Mouse (Mus musculus): ENCODE results near the gene Rufy2.

Gene Rufy2

GRCm38 (mm10) chr10:63021702-63022101 is 41.7 kb downstream of the Rufy2 start:
- DNase-seq, result no peak

DNA sequence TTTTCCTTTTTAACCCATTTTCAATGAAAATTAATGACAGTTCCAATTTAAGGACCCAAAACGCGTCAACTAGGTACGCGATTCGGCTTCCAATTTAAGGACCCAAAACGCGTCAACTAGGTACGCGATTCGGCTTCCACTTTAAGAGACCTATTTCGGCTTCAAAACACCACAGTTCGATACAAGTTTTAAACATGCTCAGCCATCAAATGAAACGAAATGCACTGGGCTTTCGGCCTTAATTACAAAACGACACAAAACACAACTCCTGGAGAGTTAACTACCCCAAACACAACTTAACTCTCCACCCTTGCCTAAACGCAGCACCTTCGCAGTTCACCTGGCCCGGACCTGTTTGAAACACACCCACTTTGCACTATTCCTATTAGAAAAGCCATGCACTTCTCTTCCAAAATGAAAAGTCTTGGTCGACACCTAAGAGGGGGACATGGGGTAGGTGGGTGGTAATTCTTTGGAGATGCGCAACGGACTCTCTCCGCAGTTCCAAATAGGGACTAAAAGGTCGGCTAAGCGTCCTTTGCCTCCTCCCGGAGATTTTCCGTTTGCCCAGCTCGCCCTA is 42.6 kb downstream of the Rufy2 start:
- peak; percentile 36 for DNase-seq

- DNase-seq, result peak; percentile 82
Observed at GRCm38 (mm10) chr10:63023121-63023748, 43.2 kb downstream of the Rufy2 start.

DNA sequence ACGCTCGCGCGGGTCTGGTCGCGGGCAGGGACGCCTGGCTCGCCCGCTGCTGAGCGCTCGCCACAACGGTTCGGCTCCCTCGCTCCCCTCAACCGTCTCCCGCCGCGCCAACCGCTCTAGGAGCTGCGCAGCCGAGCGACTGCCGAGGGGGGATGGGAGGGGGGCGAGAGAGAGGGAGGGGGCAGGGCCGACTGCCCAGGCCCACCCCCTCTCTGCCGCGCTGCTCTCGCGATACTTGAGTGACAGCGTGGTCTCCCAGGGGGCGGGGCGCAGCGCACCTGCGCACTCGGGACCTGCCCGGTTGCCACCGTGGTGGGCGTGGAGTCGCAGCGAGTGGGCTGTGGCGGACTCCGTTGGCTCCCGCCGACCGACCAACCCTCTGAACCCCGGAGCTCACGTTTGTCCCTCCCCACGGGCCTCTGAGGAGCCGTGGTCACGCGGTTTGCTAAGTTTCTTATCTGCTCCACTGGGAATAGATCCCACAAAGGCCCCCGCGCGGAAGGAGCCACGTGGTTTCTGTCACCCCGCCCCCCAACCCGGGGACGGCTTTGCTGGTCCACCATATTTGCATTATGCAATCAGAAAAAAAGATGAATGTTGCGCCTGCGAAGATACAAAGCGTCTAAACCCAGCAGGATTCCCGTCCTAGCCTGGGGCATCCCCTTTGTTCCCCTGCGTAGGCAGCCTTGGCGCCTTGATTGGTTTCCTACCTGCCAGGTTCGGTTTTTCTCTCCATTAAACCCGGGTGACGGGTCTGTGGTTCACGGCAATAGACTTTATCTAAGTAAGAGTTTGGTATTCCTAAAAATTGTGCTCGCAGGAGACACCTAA is 43.9 kb downstream of the Rufy2 start, which contains the start of the genes Hnrnph3 and Pbld2:
Hnrnph3 (minus strand) TSS at position 469 of the 831 bp plus-strand sequence.
Pbld2 (plus strand) TSS at position 567 of the 831 bp plus-strand sequence.
- peak; percentile 99 for DNase-seq

DNA sequence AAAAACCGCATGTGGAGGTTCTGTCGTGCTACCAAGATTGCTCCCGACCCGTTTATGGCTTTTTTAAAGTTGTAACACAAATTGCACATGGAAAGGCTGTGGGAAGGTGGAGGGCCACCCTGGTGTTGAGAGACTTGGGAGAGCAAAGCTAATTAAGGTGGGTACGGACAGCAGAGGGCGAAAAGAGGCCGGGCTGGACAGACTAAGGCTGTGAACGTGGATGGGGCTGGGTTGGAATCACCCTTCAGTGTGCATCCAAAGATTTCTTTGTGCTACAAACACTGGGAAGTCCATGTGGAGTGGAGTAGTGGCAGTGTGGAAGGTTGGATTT is 44.5 kb downstream of the Rufy2 start:
- DNase-seq, result peak; percentile 39

- no peak for DNase-seq
Observed at GRCm38 (mm10) chr10:63025016-63025415, 45.0 kb downstream of the Rufy2 start.

- DNase-seq, result no peak
Observed at GRCm38 (mm10) chr10:63025491-63026011, 45.5 kb downstream of the Rufy2 start.

- DNase-seq, result no peak
Observed at GRCm38 (mm10) chr10:63026156-63026794, 46.3 kb downstream of the Rufy2 start.

DNA sequence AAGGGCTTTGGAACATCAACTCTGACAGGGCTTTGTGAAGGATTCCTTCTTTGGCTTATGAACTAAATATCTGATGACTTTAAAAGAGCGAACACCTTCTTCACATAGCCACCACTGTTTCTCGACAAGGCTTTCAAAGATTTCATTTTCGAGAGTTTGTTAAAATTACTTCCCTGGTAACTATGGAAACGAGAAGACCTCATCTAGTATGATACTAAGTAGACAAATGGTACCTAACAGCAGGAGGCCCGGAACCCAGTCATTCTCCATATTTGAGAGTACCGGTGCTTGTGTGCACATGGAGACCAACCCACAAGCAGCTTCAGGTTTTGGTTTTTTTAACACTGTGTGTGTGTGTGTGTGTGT is 46.8 kb downstream of the Rufy2 start:
- no peak for DNase-seq

GRCm38 (mm10) chr10:63027376-63028161 is 47.5 kb downstream of the Rufy2 start:
- no peak for DNase-seq

GRCm38 (mm10) chr10:63028396-63028795 is 48.4 kb downstream of the Rufy2 start:
- DNase-seq, result no peak

- DNase-seq, result no peak
Observed at GRCm38 (mm10) chr10:63032267-63032666, 52.2 kb downstream of the Rufy2 start.

DNA sequence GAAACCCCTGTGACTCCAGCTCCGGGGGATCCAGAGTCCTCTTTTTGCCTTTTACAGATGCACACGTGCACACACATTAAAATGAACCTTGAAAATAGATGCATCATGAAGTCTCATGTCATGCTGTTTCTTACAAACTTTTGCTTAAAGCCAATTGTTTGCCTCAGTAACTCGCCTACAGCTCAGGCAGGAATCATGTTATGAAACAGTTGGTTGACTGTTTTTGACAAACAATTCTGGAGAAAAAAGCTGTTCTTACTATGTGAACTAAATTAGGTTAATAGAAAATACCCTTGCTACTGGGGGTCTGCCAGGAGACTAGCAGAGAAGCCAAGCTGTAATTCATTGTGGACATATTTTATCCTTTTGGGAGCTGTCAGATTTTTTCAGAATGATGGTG is 52.9 kb downstream of the Rufy2 start:
- no peak for DNase-seq

GRCm38 (mm10) chr10:63038571-63039320 is 58.7 kb downstream of the Rufy2 start:
- no peak for DNase-seq

DNA sequence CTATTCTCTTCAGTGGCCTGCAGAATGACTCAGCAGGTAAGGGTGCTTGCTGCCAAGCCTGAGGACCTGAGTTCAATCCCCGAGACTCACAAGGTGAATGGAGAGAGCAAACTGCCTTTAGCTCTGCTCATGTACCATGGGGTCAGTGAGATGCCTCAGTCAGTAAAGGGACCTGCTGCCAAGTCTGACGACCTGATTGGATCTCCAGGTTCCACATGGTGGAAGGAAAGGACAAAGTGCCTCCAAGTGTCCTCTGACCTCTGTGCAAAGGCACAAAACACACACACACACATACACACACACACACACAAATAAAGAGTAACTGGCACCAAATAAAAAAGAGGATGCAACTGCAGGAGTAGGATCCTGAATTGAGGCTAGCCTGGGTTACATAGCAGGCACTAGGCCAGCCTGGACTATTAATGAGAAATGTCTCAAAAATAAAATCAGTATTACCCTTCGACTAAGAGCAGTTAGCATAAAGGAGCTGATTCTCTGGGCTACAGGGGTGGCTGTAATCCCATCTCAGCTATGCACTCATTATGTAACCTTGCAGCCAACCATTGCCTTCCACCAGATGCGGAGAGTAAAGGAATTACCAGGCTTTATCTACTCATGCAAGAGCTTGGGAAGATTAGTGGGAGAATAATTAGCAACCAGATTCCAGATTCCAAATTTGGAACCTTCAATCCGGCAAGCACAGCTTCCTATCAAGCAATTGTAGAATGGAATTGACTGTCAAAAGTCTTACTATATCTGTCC is 60.0 kb downstream of the Rufy2 start:
- no peak for DNase-seq

GRCm38 (mm10) chr10:63043154-63043553 is 63.1 kb downstream of the Rufy2 start:
- DNase-seq, result peak; percentile 24

DNA sequence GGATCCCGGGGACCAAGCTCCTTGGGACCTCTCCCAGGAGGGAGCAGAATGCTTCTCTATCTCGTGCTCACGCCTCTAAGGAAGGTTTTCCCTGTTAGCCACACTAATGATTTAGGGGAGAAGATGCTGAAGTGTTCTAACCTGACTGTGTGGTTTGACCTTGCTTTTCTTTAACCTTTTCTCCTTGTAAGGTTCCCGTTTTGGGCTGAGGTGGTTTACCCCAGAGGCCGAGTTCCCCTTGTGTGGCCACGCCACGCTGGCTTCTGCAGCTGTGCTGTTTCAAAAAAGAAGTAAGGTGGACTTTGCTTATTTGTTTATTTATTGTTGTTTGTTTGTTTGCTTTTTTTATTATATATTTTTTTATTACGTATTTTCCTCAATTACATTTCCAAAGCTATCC is 67.7 kb downstream of the Rufy2 start:
- no peak for DNase-seq

GRCm38 (mm10) chr10:63049106-63049505 is 69.1 kb downstream of the Rufy2 start:
- DNase-seq, result no peak

DNA sequence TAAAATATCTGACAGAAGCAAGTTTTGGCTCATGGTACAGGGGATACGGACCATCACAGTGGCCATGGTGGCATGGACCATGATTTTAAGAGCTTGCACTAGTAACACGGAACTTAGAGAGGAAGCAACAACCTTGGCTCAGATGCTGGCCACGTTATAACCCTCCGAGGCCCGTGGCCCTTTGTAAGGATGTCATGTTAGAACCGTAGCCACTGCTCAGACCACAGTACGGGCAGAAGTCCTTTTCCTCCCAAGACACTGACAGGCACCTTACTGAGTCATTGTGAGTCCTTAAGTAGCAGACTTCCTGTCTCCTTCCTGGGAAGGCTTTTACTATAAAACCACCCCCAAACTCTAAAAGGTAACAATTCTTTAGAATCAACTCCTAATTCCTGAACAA is 71.2 kb downstream of the Rufy2 start:
- DNase-seq, result no peak

- DNase-seq, result no peak
Observed at GRCm38 (mm10) chr10:63052011-63052410, 72.0 kb downstream of the Rufy2 start.

GRCm38 (mm10) chr10:63053007-63053406 is 73.0 kb downstream of the Rufy2 start:
- no peak for DNase-seq
